ENCODE assay signal across 13 mouse cellular contexts in the genomic region with DNA sequence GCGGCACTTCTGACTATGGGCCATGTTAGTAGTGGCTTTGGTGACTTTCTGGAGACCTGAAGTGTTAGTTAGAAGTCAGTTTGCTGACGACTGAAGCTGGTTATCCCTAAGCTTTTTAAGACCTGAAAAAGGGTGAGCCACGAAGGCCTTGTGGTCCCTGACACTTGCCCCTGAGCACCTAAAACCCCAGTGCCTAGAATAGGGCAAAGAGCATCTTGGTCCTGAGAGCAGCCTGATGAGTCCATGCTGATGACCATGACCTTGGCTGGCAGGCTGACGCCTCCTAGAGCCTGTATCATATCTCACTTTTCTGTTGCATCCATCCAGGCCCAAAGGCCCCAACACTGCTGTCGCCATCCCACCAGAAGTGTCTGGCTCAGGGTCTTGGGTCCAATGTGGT. TPM values are rescaled to one million over a fixed set of nuclear protein-coding genes. Genes with fewer than 3 reads are reported as not detected.
"Had no signal": no experiment of that assay in that cellular context is flagged by ENCODE, and none has a peak within 500 bp of the region (broad histone marks: within the 10 kb centered on the region; RNA-seq: fewer than 3 reads in every experiment).

No protein-coding gene starts in this region.

- DNase-seq: retina, postnatal 1 day; right cerebral cortex, adult 18-20 months; right cerebral cortex, postnatal 14 days; right cerebral cortex, postnatal 25 days; right cerebral cortex, postnatal 4 days; spleen, adult 18-20 months; thymus, adult 18-20 months; thymus, adult 2 months; thymus, postnatal 14 days; thymus, postnatal 25 days; thymus, postnatal 36 days; thymus, postnatal 4 days had no signal

RNA-seq across cellular contexts. Expression of gene Ablim2, which starts 12.3 kb away (rescaled TPM):
- total RNA-seq: neutrophil, adult 5-6 weeks had no signal
